Mouse (Mus musculus) small intestine, adult 10 weeks (tissue): Measurements from ENCODE around the gene Vmn1r191. TPM values are rescaled to one million over a fixed set of nuclear protein-coding genes. Genes with fewer than 3 reads are reported as not detected.

Source experiments
- polyA plus RNA-seq: library from polyadenylated mRNA; stranded (reverse); fragments of 350-450 nt; fragmentation: Illumina TruSeq; extraction: RNeasy Lipid Tissue Mini Kit (QIAGEN cat#74804); gene quantifications from one replicate; pipeline ENCODE4 v1.2.3, GENCODE M21; 2014; ENCODE audit warnings: low replicate concordance

Vmn1r191 gene
- polyA plus RNA-seq: not detected

DNA sequence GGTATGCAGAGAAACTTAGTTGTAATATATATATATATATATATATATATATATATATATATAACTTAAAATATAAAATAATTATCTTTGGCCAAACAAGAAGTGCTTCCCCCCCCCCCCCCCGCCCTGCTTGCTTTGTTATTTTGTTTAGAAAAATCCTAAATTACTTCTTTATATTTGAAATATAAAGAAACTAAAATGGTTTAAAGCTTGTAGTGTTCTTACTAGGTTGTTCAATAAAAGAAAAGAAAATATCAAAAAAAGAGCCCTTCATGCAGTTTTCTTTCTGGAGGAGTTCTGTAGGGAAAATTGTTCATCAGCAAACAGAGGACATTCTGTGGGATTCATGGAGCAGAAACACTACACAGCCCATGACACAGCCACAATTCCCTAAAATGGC is at the start of gene Vmn1r191:
Vmn1r191 (minus strand) TSS at position 101 of the 400 bp plus-strand sequence.

DNA sequence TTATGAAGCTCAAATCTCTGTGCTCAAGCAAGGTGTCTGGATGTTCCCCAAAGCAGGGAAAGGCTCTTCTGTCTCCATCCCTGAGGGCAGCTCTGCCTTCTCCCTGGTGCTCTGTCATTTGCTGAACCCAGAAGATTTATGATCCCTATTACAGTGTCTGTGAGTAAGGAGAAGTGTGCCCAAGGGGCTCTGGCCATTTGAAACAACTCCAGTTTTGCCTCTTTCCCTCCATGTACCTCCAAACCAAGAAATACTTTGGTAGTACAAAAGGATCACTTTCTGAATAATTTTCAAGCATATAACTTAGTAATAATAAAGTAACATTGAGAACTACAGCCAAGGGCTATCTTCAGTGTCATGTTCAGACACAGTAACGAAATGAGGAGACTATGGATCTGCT is 39.3 kb upstream of the Vmn1r191 start, which contains the start of gene Vmn1r193:
Vmn1r193 (minus strand) TSS at position 101 of the 400 bp plus-strand sequence.

DNA sequence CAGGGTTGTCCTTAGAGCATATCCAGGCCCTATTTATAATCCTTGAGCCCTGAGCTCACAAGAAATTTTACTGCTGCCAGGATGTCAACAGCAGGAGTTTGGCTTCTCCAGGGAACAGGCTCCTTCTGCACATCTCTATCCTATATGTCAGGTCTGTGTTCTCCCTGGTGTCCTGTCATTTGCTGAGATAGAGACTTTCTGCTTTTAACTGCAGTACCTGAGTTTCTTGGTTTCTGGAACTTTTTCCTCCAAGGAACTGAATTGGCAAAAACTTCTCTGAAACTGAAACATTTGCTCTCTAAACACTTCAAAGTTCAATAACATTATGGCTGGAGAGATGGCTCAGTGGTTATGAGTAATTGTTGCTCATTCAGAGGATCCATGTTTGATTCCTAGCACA is 7.3 kb upstream of the Vmn1r191 start, which contains the start of gene Vmn1r192:
Vmn1r192 (minus strand) TSS at position 101 of the 400 bp plus-strand sequence.

Other genes with a start within 250 kb of the Vmn1r191 start
- 0.93 TPM for gene Zfp184, start 238.9 kb downstream of the Vmn1r191 start, polyA plus RNA-seq
- not detected for gene Pom121l2, start 202.8 kb downstream of the Vmn1r191 start, polyA plus RNA-seq
- 0.74 TPM for gene Prss16, start 174.2 kb downstream of the Vmn1r191 start, polyA plus RNA-seq
- not detected for gene Hist1h2ah, start 148.4 kb downstream of the Vmn1r191 start, polyA plus RNA-seq
- not detected for gene Hist1h2bk, start 148.1 kb downstream of the Vmn1r191 start, polyA plus RNA-seq
- gene Hist1h4i, start 142.6 kb downstream of the Vmn1r191 start, polyA plus RNA-seq: 2.1 TPM
- not detected for gene Hist1h2ag, start 141.0 kb downstream of the Vmn1r191 start, polyA plus RNA-seq
- not detected for gene Hist1h2bj, start 140.8 kb downstream of the Vmn1r191 start, polyA plus RNA-seq
- gene Vmn1r188, start 99.5 kb downstream of the Vmn1r191 start, polyA plus RNA-seq: not detected
- not detected for gene Vmn1r189, start 78.1 kb downstream of the Vmn1r191 start, polyA plus RNA-seq
- not detected for gene Vmn1r192, start 7.2 kb upstream of the Vmn1r191 start, polyA plus RNA-seq
- not detected for gene Vmn1r193, start 39.2 kb upstream of the Vmn1r191 start, polyA plus RNA-seq
- gene Vmn1r194, start 60.2 kb upstream of the Vmn1r191 start, polyA plus RNA-seq: not detected
- gene Vmn1r195, start 86.6 kb upstream of the Vmn1r191 start, polyA plus RNA-seq: not detected
- not detected for gene Vmn1r196, start 106.0 kb upstream of the Vmn1r191 start, polyA plus RNA-seq
- gene Vmn1r197, start 140.6 kb upstream of the Vmn1r191 start, polyA plus RNA-seq: not detected
- gene Vmn1r198, start 166.4 kb upstream of the Vmn1r191 start, polyA plus RNA-seq: not detected
- not detected for gene Vmn1r199, start 195.8 kb upstream of the Vmn1r191 start, polyA plus RNA-seq
- not detected for gene Vmn1r200, start 206.4 kb upstream of the Vmn1r191 start, polyA plus RNA-seq